Mouse (Mus musculus): ENCODE measurements at regions not wholly inside any gene's neighbourhood (a gene's known extent, or its start where the extent isn't known, plus 50 kb on each side); places are given as distances from the start of the nearest gene placed in this dataset.

DNA sequence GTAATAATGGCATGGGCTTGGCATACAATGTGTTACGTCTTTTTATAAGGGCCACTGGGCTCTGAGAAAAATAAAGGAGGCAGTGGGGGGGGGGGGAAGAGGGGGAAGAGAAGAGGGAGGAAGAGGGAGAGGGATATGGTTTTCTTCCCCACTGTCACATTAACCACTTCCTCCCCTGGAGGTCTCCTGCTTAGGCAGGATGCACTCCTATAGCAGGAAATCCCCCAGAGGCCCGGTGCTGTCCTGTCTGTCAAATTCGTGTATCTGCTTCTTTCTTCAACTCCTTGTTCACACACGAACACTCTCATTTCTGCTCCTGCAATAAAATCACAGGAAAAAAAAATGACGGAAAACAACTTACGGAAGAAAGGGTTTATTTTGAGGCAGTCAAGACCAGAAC is 171.8 kb downstream of the Actr3 start:
- no peak for TF ChIP-seq CTCF (IDR thresholded peaks at IDR 0.05; ENCODE audit: low read depth)
- WGBS = 79% methylated on average over 6 of the region's 6 CpGs
- ATAC-seq (no peak), DNase-seq (ENCODE audit: low spot score) (no peak)
- Histone ChIP-seq H3K36me3 (ENCODE audit: insufficient read depth, low read length) (no peaks in the 10 kb centered on the region), H3K4me3 (ENCODE audit: low read length) (no peak overlapping the region), H3K27me3 (ENCODE audit: insufficient read depth, low read length) (no peaks in the 10 kb centered on the region), H3K27ac (no peak overlapping the region), H3K9ac (replicated peaks; ENCODE audit: low read length) (no peak overlapping the region), H3K4me1 (ENCODE audit: insufficient read depth, low read length) (no peaks in the 10 kb centered on the region), H3K4me2 (ENCODE audit: low read depth, low read length) (no peak overlapping the region), H3K9me3 (ENCODE audit: low read length) (no peaks in the 10 kb centered on the region)

DNA sequence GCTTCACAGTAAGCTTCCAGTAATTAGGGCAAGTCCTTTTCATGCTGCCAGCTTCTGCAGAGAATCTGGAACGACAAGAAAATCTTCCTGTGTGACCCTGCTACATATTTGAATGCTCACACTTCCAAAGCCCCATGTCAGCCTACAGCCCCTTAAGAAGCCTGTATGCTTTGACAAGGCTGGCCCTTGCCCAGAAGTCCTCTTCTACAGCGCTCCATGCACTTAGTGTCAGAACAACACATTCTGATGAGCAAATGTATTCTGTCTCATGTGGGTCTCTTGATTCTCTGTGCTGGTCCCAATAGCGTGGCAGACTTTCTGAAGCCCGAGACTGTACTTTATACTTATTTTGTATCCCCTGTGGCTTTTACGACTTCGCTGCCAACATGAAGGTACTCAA is 172.5 kb downstream of the Actr3 start:
- H3K9ac ChIP-seq (replicated peaks; ENCODE audit: low read length) = no peak overlapping the region
- no peak for TF ChIP-seq CTCF (IDR thresholded peaks at IDR 0.05; ENCODE audit: low read depth)
- no peak overlapping the region for H3K4me3 ChIP-seq (ENCODE audit: low read length)
- no peak overlapping the region for H3K27ac ChIP-seq
- 73% methylated on average over 6 of the region's 6 CpGs for WGBS
- DNase-seq (ENCODE audit: low spot score) (no peak), ATAC-seq (no peak)
- H3K4me1 ChIP-seq (ENCODE audit: insufficient read depth, low read length) = no peaks in the 10 kb centered on the region
- H3K36me3 ChIP-seq (ENCODE audit: insufficient read depth, low read length) = no peaks in the 10 kb centered on the region
- H3K27me3 ChIP-seq (ENCODE audit: insufficient read depth, low read length) = no peaks in the 10 kb centered on the region
- no peak overlapping the region for H3K4me2 ChIP-seq (ENCODE audit: low read depth, low read length)
- H3K9me3 ChIP-seq (ENCODE audit: low read length) = no peaks in the 10 kb centered on the region

DNA sequence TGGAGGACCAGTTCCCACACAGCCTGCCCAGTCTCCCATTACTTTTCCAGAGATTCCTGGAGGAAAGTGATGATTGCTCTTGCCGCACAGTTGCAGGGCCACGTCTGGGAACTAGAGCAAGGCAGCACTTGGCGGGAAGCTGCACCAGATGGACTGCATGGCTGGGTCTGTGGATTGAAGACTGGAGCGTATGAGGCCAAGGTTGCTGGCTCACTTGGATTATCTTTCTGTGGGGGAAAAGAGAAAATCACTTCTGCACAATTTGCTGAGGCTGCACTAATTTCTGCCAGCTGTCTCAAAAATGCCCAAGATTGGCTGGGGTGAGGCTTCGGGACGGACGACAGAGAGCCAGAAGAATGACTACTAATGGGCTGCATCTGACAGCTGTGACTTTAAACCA is 193.2 kb downstream of the Actr3 start:
- Histone ChIP-seq H3K9me3 (ENCODE audit: low read length) (no peaks in the 10 kb centered on the region), H3K4me1 (ENCODE audit: insufficient read depth, low read length) (no peaks in the 10 kb centered on the region), H3K4me3 (ENCODE audit: low read length) (no peak overlapping the region), H3K36me3 (ENCODE audit: insufficient read depth, low read length) (no peaks in the 10 kb centered on the region), H3K4me2 (ENCODE audit: low read depth, low read length) (no peak overlapping the region), H3K9ac (replicated peaks; ENCODE audit: low read length) (no peak overlapping the region), H3K27ac (no peak overlapping the region), H3K27me3 (ENCODE audit: insufficient read depth, low read length) (no peaks in the 10 kb centered on the region)
- ATAC-seq (peak; percentile 59; the same call in 1 of the 2 replicates), DNase-seq (ENCODE audit: low spot score) (peak; percentile 48)
- no peak for TF ChIP-seq CTCF (IDR thresholded peaks at IDR 0.05; ENCODE audit: low read depth)
- WGBS = 76% methylated on average over 7 of the region's 7 CpGs

DNA sequence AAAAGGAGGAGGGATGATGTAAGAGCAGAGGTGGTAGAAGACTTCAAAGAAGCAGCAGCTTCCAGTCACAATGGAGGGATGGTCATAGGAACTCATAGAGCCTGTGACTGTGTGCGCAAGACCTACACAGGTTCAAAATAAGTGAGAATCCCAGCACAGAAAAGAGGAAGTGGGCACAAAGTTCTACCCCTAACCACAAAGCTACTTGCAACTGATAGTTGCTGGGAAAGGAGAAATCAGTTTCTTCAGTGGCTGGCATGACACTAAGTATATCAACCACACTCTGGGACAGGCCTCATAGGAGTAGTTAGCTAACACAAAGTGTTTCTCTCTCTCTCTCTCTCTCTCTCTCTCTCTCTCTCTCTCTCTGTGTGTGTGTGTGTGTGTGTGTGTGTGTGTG is 193.8 kb downstream of the Actr3 start:
- WGBS = 90% methylated on average over 1 of the region's 1 CpGs

DNA sequence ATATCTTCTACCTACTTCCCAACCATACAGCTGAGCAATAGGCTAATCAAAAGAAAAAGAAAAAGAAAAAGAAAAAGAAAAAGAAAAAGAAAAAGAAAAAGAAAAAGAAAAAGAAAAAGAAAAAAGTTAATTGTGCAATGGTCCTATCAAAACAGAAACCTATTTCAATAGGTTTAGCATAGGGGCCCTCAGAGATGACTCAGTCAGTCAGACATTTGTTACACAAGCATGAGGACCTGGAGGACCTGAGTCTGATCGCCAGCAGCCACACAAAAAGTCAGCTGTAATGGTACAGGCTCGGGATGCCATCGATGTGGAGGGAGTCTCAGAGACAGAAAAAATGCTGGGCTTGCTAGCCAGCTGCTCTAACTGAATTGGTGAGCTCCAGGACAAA is 197.9 kb downstream of the Actr3 start:
- Histone ChIP-seq H3K9me3 (ENCODE audit: low read length) (no peaks in the 10 kb centered on the region), H3K4me3 (ENCODE audit: low read length) (no peak overlapping the region), H3K27ac (no peak overlapping the region), H3K27me3 (ENCODE audit: insufficient read depth, low read length) (no peaks in the 10 kb centered on the region), H3K9ac (replicated peaks; ENCODE audit: low read length) (no peak overlapping the region), H3K36me3 (ENCODE audit: insufficient read depth, low read length) (no peaks in the 10 kb centered on the region), H3K4me1 (ENCODE audit: insufficient read depth, low read length) (no peaks in the 10 kb centered on the region), H3K4me2 (ENCODE audit: low read depth, low read length) (no peak overlapping the region)
- ATAC-seq (no peak), DNase-seq (ENCODE audit: low spot score) (no peak)
- no peak for TF ChIP-seq CTCF (IDR thresholded peaks at IDR 0.05; ENCODE audit: low read depth)
- WGBS = 84% methylated on average over 3 of the region's 3 CpGs

More for the DNA sequence above, 193.8 kb downstream of the Actr3 start:
- ATAC-seq (no peak), DNase-seq (ENCODE audit: low spot score) (no peak)
- Histone ChIP-seq H3K9ac (replicated peaks; ENCODE audit: low read length) (no peak overlapping the region), H3K27ac (no peak overlapping the region), H3K36me3 (ENCODE audit: insufficient read depth, low read length) (no peaks in the 10 kb centered on the region), H3K4me2 (ENCODE audit: low read depth, low read length) (no peak overlapping the region), H3K27me3 (ENCODE audit: insufficient read depth, low read length) (no peaks in the 10 kb centered on the region), H3K4me1 (ENCODE audit: insufficient read depth, low read length) (no peaks in the 10 kb centered on the region), H3K9me3 (ENCODE audit: low read length) (no peaks in the 10 kb centered on the region), H3K4me3 (ENCODE audit: low read length) (no peak overlapping the region)
- TF ChIP-seq CTCF (IDR thresholded peaks at IDR 0.05; ENCODE audit: low read depth) = no peak

DNA sequence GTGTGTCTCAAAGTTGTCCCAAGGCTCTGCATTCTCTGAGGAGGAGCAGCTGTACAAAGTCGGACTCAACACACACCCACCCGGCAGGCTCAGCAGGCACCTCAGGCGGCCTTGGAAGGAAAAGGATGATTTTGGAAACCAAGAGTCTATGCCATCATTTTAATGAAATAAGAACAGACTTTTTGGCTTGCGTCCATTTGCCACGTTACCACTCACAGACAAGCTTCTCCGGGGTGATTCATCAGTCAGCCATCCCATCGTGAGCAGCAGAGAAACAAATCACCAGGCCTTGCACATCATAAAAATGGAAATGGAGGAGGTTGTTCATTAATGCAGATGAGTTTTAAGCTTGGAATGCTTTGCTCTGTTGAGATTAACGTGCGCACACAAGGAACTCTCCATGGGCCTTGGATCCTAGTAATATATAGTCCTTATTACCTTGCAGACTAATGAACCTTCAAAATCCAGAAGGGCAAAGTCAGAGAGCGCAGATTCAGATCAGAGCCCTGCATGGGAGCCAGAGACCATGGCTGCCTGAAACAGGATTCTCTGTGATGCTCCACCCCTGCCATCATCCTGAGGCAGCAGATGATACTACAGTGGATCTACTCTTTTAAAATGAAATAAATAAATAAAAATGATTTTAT is 198.5 kb downstream of the Actr3 start:
- no peaks in the 10 kb centered on the region for H3K36me3 ChIP-seq (ENCODE audit: insufficient read depth, low read length)
- 58% methylated on average over 10 of the region's 10 CpGs for WGBS
- no peak overlapping the region for H3K4me2 ChIP-seq (ENCODE audit: low read depth, low read length)
- TF ChIP-seq CTCF (IDR thresholded peaks at IDR 0.05; ENCODE audit: low read depth) = no peak
- no peak overlapping the region for H3K27ac ChIP-seq
- ATAC-seq (no peak), DNase-seq (ENCODE audit: low spot score) (peak; percentile 6)
- no peak overlapping the region for H3K9ac ChIP-seq (replicated peaks; ENCODE audit: low read length)
- no peak overlapping the region for H3K4me3 ChIP-seq (ENCODE audit: low read length)
- H3K4me1 ChIP-seq (ENCODE audit: insufficient read depth, low read length) = no peaks in the 10 kb centered on the region
- no peaks in the 10 kb centered on the region for H3K9me3 ChIP-seq (ENCODE audit: low read length)
- H3K27me3 ChIP-seq (ENCODE audit: insufficient read depth, low read length) = no peaks in the 10 kb centered on the region

DNA sequence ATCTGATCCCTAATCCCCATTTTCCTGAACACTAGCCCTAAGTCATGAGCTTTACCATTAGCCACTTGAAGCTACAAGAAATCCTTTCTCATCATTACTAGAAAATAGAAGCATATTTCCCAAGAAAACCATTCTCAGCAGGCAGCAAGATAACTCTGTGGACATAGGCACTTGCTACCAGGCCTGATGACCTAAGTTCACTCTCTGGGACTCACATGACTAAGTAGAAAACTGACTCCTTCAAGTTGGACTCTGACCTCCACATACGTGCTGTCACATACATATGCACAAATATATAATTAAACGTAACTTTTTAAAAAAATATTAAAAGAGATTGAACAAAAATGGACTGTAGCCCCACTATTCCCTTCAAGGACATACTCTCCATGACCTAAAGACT is 200.8 kb downstream of the Actr3 start:
- H3K4me3 ChIP-seq (ENCODE audit: low read length) = no peak overlapping the region
- no peak overlapping the region for H3K9ac ChIP-seq (replicated peaks; ENCODE audit: low read length)
- no peak for TF ChIP-seq CTCF (IDR thresholded peaks at IDR 0.05; ENCODE audit: low read depth)
- 86% methylated on average over 2 of the region's 2 CpGs for WGBS
- ATAC-seq = no peak
- H3K36me3 ChIP-seq (ENCODE audit: insufficient read depth, low read length) = no peaks in the 10 kb centered on the region
- no peak overlapping the region for H3K4me2 ChIP-seq (ENCODE audit: low read depth, low read length)
- H3K27ac ChIP-seq = no peak overlapping the region
- no peaks in the 10 kb centered on the region for H3K9me3 ChIP-seq (ENCODE audit: low read length)
- no peaks in the 10 kb centered on the region for H3K27me3 ChIP-seq (ENCODE audit: insufficient read depth, low read length)
- DNase-seq (ENCODE audit: low spot score) = no peak
- H3K4me1 ChIP-seq (ENCODE audit: insufficient read depth, low read length) = no peaks in the 10 kb centered on the region

All from hindbrain, postnatal 0 days (tissue).